Comparison of ENCODE assay signal across 17 mouse cellular contexts in genomic region chr1:163252331-163252730, GRCm38 (mm10).
DNase-seq lines count a peak whose midpoint lies in the region; ATAC-seq and TF ChIP-seq lines count a peak whose summit lies in the region.
"Had no signal": no experiment of that assay in that cellular context is flagged by ENCODE, and none has a peak within 500 bp of the region (broad histone marks: within the 10 kb centered on the region; RNA-seq: fewer than 3 reads in every experiment).

No protein-coding gene starts in this region.

- no peak for DNase-seq in embryonic facial prominence, embryonic 10.5 days (ENCODE audit: low spot score)
- DNase-seq in hindbrain, postnatal 0 days (ENCODE audit: low spot score) = peak; percentile 42
- no peak for DNase-seq in hindbrain, embryonic 10.5 days (ENCODE audit: low spot score)
- DNase-seq in midbrain, postnatal 0 days (ENCODE audit: low spot score) = peak; percentile 41
- no peak for DNase-seq in adrenal gland, adult 18-20 months (ENCODE audit: low spot score in 2 of 2)
- DNase-seq: adrenal gland, postnatal 10 days; lung, adult 18-20 months; lung, postnatal 4 days; thymus, postnatal 25 days had no signal

- H3K36me3 ChIP-seq in embryonic facial prominence, embryonic 13.5 days = peaks cover 71% of the 10 kb centered on the region
- H3K36me3 ChIP-seq in embryonic facial prominence, embryonic 10.5 days (replicated peaks) = peaks cover 93% of the 10 kb centered on the region
- no peaks in the 10 kb centered on the region for H3K36me3 ChIP-seq in hindbrain, postnatal 0 days (ENCODE audit: insufficient read depth, low read length)
- H3K36me3 ChIP-seq in hindbrain, embryonic 10.5 days = no peaks in the 10 kb centered on the region
- H3K36me3 ChIP-seq in midbrain, postnatal 0 days (ENCODE audit: insufficient read depth, low read length) = no peaks in the 10 kb centered on the region
- no peaks in the 10 kb centered on the region for H3K36me3 ChIP-seq in midbrain, embryonic 13.5 days
- H3K36me3 ChIP-seq in intestine, embryonic 15.5 days = no peaks in the 10 kb centered on the region
- H3K36me3 ChIP-seq: midbrain, embryonic 12.5 days; stomach, embryonic 15.5 days had no signal

- no peaks in the 10 kb centered on the region for H3K4me1 ChIP-seq in embryonic facial prominence, embryonic 13.5 days
- H3K4me1 ChIP-seq in embryonic facial prominence, embryonic 10.5 days = no peaks in the 10 kb centered on the region
- no peaks in the 10 kb centered on the region for H3K4me1 ChIP-seq in hindbrain, postnatal 0 days (ENCODE audit: insufficient read depth, low read length)
- H3K4me1 ChIP-seq in hindbrain, embryonic 10.5 days (replicated peaks) = no peaks in the 10 kb centered on the region
- H3K4me1 ChIP-seq in midbrain, postnatal 0 days (ENCODE audit: insufficient read depth, low read length) = no peaks in the 10 kb centered on the region
- H3K4me1 ChIP-seq in midbrain, embryonic 13.5 days (replicated peaks) = no peaks in the 10 kb centered on the region
- H3K4me1 ChIP-seq in intestine, embryonic 15.5 days (replicated peaks) = no peaks in the 10 kb centered on the region
- H3K4me1 ChIP-seq: embryonic facial prominence, embryonic 12.5 days; midbrain, embryonic 12.5 days; stomach, embryonic 15.5 days had no signal

- H3K9ac ChIP-seq in embryonic facial prominence, embryonic 13.5 days = no peak overlapping the region
- no peak overlapping the region for H3K9ac ChIP-seq in hindbrain, postnatal 0 days (replicated peaks; ENCODE audit: low read length)
- no peak overlapping the region for H3K9ac ChIP-seq in midbrain, postnatal 0 days (replicated peaks; ENCODE audit: low read length, poor library complexity, severe bottlenecking)
- H3K9ac ChIP-seq in midbrain, embryonic 13.5 days (replicated peaks) = no peak overlapping the region
- H3K9ac ChIP-seq in intestine, embryonic 15.5 days = no peak overlapping the region
- H3K9ac ChIP-seq: embryonic facial prominence, embryonic 12.5 days; limb, embryonic 15.5 days; midbrain, embryonic 12.5 days; stomach, embryonic 15.5 days had no signal

- H3K27ac ChIP-seq in embryonic facial prominence, embryonic 13.5 days = peak overlapping the region; percentile 57; the same call in 1 of the 2 replicates
- no peak overlapping the region for H3K27ac ChIP-seq in embryonic facial prominence, embryonic 10.5 days (replicated peaks)
- H3K27ac ChIP-seq in hindbrain, postnatal 0 days = no peak overlapping the region
- no peak overlapping the region for H3K27ac ChIP-seq in hindbrain, embryonic 10.5 days
- H3K27ac ChIP-seq in midbrain, postnatal 0 days (ENCODE audit: low read depth, low read length) = no peak overlapping the region
- no peak overlapping the region for H3K27ac ChIP-seq in midbrain, embryonic 13.5 days
- no peak overlapping the region for H3K27ac ChIP-seq in intestine, embryonic 15.5 days
- H3K27ac ChIP-seq: embryonic facial prominence, embryonic 12.5 days; limb, embryonic 15.5 days; midbrain, embryonic 12.5 days; stomach, embryonic 15.5 days had no signal

- no peaks in the 10 kb centered on the region for H3K9me3 ChIP-seq in embryonic facial prominence, embryonic 13.5 days
- no peaks in the 10 kb centered on the region for H3K9me3 ChIP-seq in embryonic facial prominence, embryonic 10.5 days
- no peaks in the 10 kb centered on the region for H3K9me3 ChIP-seq in hindbrain, postnatal 0 days (ENCODE audit: low read length)
- no peaks in the 10 kb centered on the region for H3K9me3 ChIP-seq in hindbrain, embryonic 10.5 days
- no peaks in the 10 kb centered on the region for H3K9me3 ChIP-seq in midbrain, postnatal 0 days (ENCODE audit: low read length)
- no peaks in the 10 kb centered on the region for H3K9me3 ChIP-seq in midbrain, embryonic 13.5 days
- H3K9me3 ChIP-seq in intestine, embryonic 15.5 days = no peaks in the 10 kb centered on the region
- H3K9me3 ChIP-seq: embryonic facial prominence, embryonic 12.5 days; limb, embryonic 15.5 days; midbrain, embryonic 12.5 days; stomach, embryonic 15.5 days had no signal

- H3K27me3 ChIP-seq in embryonic facial prominence, embryonic 13.5 days = no peaks in the 10 kb centered on the region
- H3K27me3 ChIP-seq in embryonic facial prominence, embryonic 10.5 days (replicated peaks; ENCODE audit: low read depth, poor library complexity, severe bottlenecking) = no peaks in the 10 kb centered on the region
- no peaks in the 10 kb centered on the region for H3K27me3 ChIP-seq in hindbrain, postnatal 0 days (ENCODE audit: insufficient read depth, low read length)
- H3K27me3 ChIP-seq in hindbrain, embryonic 10.5 days (ENCODE audit: insufficient read depth, poor library complexity, severe bottlenecking) = no peaks in the 10 kb centered on the region
- H3K27me3 ChIP-seq in midbrain, postnatal 0 days (ENCODE audit: insufficient read depth, low read length) = no peaks in the 10 kb centered on the region
- no peaks in the 10 kb centered on the region for H3K27me3 ChIP-seq in midbrain, embryonic 13.5 days
- no peaks in the 10 kb centered on the region for H3K27me3 ChIP-seq in intestine, embryonic 15.5 days (replicated peaks)
- H3K27me3 ChIP-seq: embryonic facial prominence, embryonic 12.5 days; limb, embryonic 15.5 days; midbrain, embryonic 12.5 days; stomach, embryonic 15.5 days had no signal

- no peak overlapping the region for H3K4me2 ChIP-seq in embryonic facial prominence, embryonic 13.5 days
- H3K4me2 ChIP-seq in hindbrain, postnatal 0 days (ENCODE audit: low read depth, low read length) = no peak overlapping the region
- H3K4me2 ChIP-seq in midbrain, postnatal 0 days (ENCODE audit: low read depth, low read length, poor library complexity, severe bottlenecking) = no peak overlapping the region
- no peak overlapping the region for H3K4me2 ChIP-seq in midbrain, embryonic 13.5 days (replicated peaks)
- H3K4me2 ChIP-seq in intestine, embryonic 15.5 days (replicated peaks) = no peak overlapping the region
- H3K4me2 ChIP-seq: embryonic facial prominence, embryonic 12.5 days; limb, embryonic 15.5 days; midbrain, embryonic 12.5 days; stomach, embryonic 15.5 days had no signal

- ATAC-seq in embryonic facial prominence, embryonic 13.5 days (ENCODE audit: insufficient number of reproducible peaks, insufficient read depth, low FRiP score, low TSS enrichment, low read depth) = no peak
- peak; percentile 47; the same call in 1 of the 2 replicates for ATAC-seq in hindbrain, postnatal 0 days
- ATAC-seq in midbrain, postnatal 0 days (ENCODE audit: low FRiP score) = no peak
- ATAC-seq in midbrain, embryonic 13.5 days = no peak
- no peak for ATAC-seq in intestine, embryonic 15.5 days
- ATAC-seq: inflammation-experienced regulatory T-cells, adult 6 months had no signal

- 58% methylated on average over 5 of the region's 5 CpGs for WGBS in embryonic facial prominence, embryonic 13.5 days
- WGBS in embryonic facial prominence, embryonic 10.5 days = 82% methylated on average over 5 of the region's 5 CpGs
- WGBS in hindbrain, postnatal 0 days = 41% methylated on average over 5 of the region's 5 CpGs
- 82% methylated on average over 5 of the region's 5 CpGs for WGBS in hindbrain, embryonic 10.5 days
- 74% methylated on average over 5 of the region's 5 CpGs for WGBS in midbrain, postnatal 0 days
- WGBS in midbrain, embryonic 13.5 days = 75% methylated on average over 5 of the region's 5 CpGs
- 64% methylated on average over 5 of the region's 5 CpGs for WGBS in intestine, embryonic 15.5 days

- H3K4me3 ChIP-seq in embryonic facial prominence, embryonic 13.5 days = no peak overlapping the region
- no peak overlapping the region for H3K4me3 ChIP-seq in embryonic facial prominence, embryonic 10.5 days
- no peak overlapping the region for H3K4me3 ChIP-seq in hindbrain, postnatal 0 days (ENCODE audit: low read length)
- H3K4me3 ChIP-seq in hindbrain, embryonic 10.5 days = no peak overlapping the region
- no peak overlapping the region for H3K4me3 ChIP-seq in midbrain, postnatal 0 days (ENCODE audit: low read depth, low read length)
- no peak overlapping the region for H3K4me3 ChIP-seq in midbrain, embryonic 13.5 days (replicated peaks)
- no peak overlapping the region for H3K4me3 ChIP-seq in intestine, embryonic 15.5 days (replicated peaks)
- H3K4me3 ChIP-seq: embryonic facial prominence, embryonic 12.5 days; limb, embryonic 15.5 days; midbrain, embryonic 12.5 days; stomach, embryonic 15.5 days had no signal

- no peak for TF ChIP-seq CTCF in hindbrain, postnatal 0 days (IDR thresholded peaks at IDR 0.05; ENCODE audit: low read depth)
- no peak for TF ChIP-seq CTCF in midbrain, postnatal 0 days (IDR thresholded peaks at IDR 0.05)

Comparison
In these comparisons a context has a peak if more than half of its experiments do, and no peak if none do; other contexts are left out.
1. DNase-seq: peak in hindbrain, postnatal 0 days (single experiment) and midbrain, postnatal 0 days (single experiment); none in embryonic facial prominence, embryonic 10.5 days (single experiment), hindbrain, embryonic 10.5 days (single experiment) and adrenal gland, adult 18-20 months (0 of 2).